Mouse (Mus musculus) hindbrain, embryonic 14.5 days (tissue): ENCODE measurements around the gene Scap. TPM values are rescaled to one million over a fixed set of nuclear protein-coding genes. Genes with fewer than 3 reads are reported as not detected.
A peak's percentile ranks its signal among the peaks of the same experiment; 100 is the strongest.
"Not testable (repeated sequence)": the region's sequence is repeated elsewhere in the genome, so short reads cannot be mapped to it uniquely, and the experiment has no call there.

Experiments
- ATAC-seq: fragments of 200-750 bp; cut with Nextera tagmentation; 2 replicates; pipeline ENCODE4 v1.8.0; 2017; ENCODE audit warnings: moderate number of reproducible peaks, mild to moderate bottlenecking, moderate TSS enrichment, moderate library complexity; ENCODE audit not compliant: low FRiP score
- DNase-seq: peaks from one replicate; pipeline ENCODE4 v3.0.0-alpha.2; 2015; ENCODE audit warnings: low spot score
- H3K27ac ChIP-seq: fragments of 300-500 bp; sonication (generic); 2 replicates; pipeline ENCODE4 v1.5.1; 2014; ENCODE audit warnings: mild to moderate bottlenecking, moderate library complexity
- H3K27me3 ChIP-seq: fragments of 300-500 bp; sonication (generic); 2 replicates; pipeline ENCODE4 v1.6.1; 2014; ENCODE audit warnings: mild to moderate bottlenecking, low read length, mixed read lengths; ENCODE audit not compliant: control insufficient read depth, insufficient read depth
- H3K36me3 ChIP-seq: fragments of 300-500 bp; sonication (generic); replicated peaks from 2 replicates; pipeline ENCODE4 v1.6.1; 2014; ENCODE audit not compliant: control insufficient read depth, insufficient read depth
- H3K4me1 ChIP-seq: fragments of 300-500 bp; sonication (generic); replicated peaks from 2 replicates; pipeline ENCODE4 v1.6.1; 2014; ENCODE audit warnings: antibody characterized with exemption, low read length, mixed read lengths; ENCODE audit not compliant: control insufficient read depth, insufficient read depth
- H3K4me2 ChIP-seq: fragments of 300-500 bp; sonication (generic); replicated peaks from 2 replicates; pipeline ENCODE4 v1.6.1; 2014; ENCODE audit warnings: mild to moderate bottlenecking, moderate library complexity
- H3K4me3 ChIP-seq: fragments of 300-500 bp; sonication (generic); replicated peaks from 2 replicates; pipeline ENCODE4 v1.5.1; 2014; ENCODE audit warnings: mild to moderate bottlenecking, low read length
- H3K9ac ChIP-seq: fragments of 300-500 bp; sonication (generic); 2 replicates; pipeline ENCODE4 v1.6.1; 2014
- H3K9me3 ChIP-seq: fragments of 300-500 bp; sonication (generic); 2 replicates; pipeline ENCODE4 v1.6.1; 2016; ENCODE audit warnings: low read length; ENCODE audit not compliant: control insufficient read depth
- WGBS: fragments of 180-500 bp; shearing (Covaris S2); extraction: QIAGEN DNeasy Blood & Tissue Kit; methylation state at CpG from one replicate; pipeline ENCODE4 v1.1.7; 2014; 5-methylcytosine and 5-hydroxymethylcytosine counted together
- polyA plus RNA-seq: library from polyadenylated mRNA; unstranded; fragments of >200 nt; fragmentation: Nextera tagmentation; extraction: Ambion mirVana; gene quantifications from 2 replicates; pipeline ENCODE4 v1.2.1, GENCODE M21; 2014

Scap gene
- polyA plus RNA-seq, 1 experiment from 2014 or later: 53.5 TPM

- H3K9ac ChIP-seq: no peak overlapping the region
- H3K27me3 ChIP-seq: no peaks in the 10 kb centered on the region
- H3K4me3 ChIP-seq: no peak overlapping the region
- no peaks in the 10 kb centered on the region for H3K9me3 ChIP-seq
- no peak overlapping the region for H3K4me2 ChIP-seq
- H3K36me3 ChIP-seq: peaks cover 99% of the 10 kb centered on the region
- DNase-seq: no peak
- H3K27ac ChIP-seq: no peak overlapping the region
- no peaks in the 10 kb centered on the region for H3K4me1 ChIP-seq
- no peak for ATAC-seq
- WGBS: 97% methylated on average over 7 of the region's 7 CpGs
Observed at GRCm38 (mm10) chr9:110388011-110388410, 54.9 kb downstream of the Scap start.

- ATAC-seq: no peak
- Histone ChIP-seq H3K9ac (no peak overlapping the region), H3K36me3 (peaks cover 99% of the 10 kb centered on the region), H3K4me1 (no peaks in the 10 kb centered on the region), H3K4me3 (no peak overlapping the region), H3K27me3 (no peaks in the 10 kb centered on the region), H3K4me2 (no peak overlapping the region), H3K9me3 (no peaks in the 10 kb centered on the region), H3K27ac (no peak overlapping the region)
- 93% methylated on average over 3 of the region's 3 CpGs for WGBS
- no peak for DNase-seq
Observed at GRCm38 (mm10) chr9:110390843-110391242, 57.8 kb downstream of the Scap start.

GRCm38 (mm10) chr9:110393295-110393694 lies 60.2 kb downstream of the Scap start:
- Histone ChIP-seq H3K4me3 (no peak overlapping the region), H3K27me3 (no peaks in the 10 kb centered on the region), H3K4me2 (no peak overlapping the region), H3K27ac (no peak overlapping the region), H3K36me3 (peaks cover 89% of the 10 kb centered on the region), H3K9me3 (no peaks in the 10 kb centered on the region), H3K9ac (no peak overlapping the region), H3K4me1 (no peaks in the 10 kb centered on the region)
- DNase-seq (no peak), ATAC-seq (no peak)
- 89% methylated on average over 4 of the region's 4 CpGs for WGBS

GRCm38 (mm10) chr9:110400650-110401049 lies 67.6 kb downstream of the Scap start:
- DNase-seq (no peak), ATAC-seq (no peak)
- Histone ChIP-seq H3K27ac (no peak overlapping the region), H3K36me3 (peaks cover 39% of the 10 kb centered on the region), H3K27me3 (no peaks in the 10 kb centered on the region), H3K9ac (no peak overlapping the region), H3K4me2 (no peak overlapping the region), H3K9me3 (no peaks in the 10 kb centered on the region), H3K4me3 (no peak overlapping the region), H3K4me1 (peaks cover under 1% of the 10 kb centered on the region)
- WGBS: 92% methylated on average over 5 of the region's 5 CpGs

GRCm38 (mm10) chr9:110402731-110403130 lies 69.6 kb downstream of the Scap start:
- Histone ChIP-seq H3K4me1 (peaks cover 16% of the 10 kb centered on the region), H3K27me3 (no peaks in the 10 kb centered on the region), H3K4me2 (no peak overlapping the region), H3K27ac (no peak overlapping the region), H3K9me3 (no peaks in the 10 kb centered on the region), H3K4me3 (no peak overlapping the region), H3K36me3 (peaks cover 22% of the 10 kb centered on the region; the same call in 1 of the 2 replicates), H3K9ac (no peak overlapping the region)
- WGBS: 100% methylated on average over 2 of the region's 2 CpGs
- ATAC-seq (no peak), DNase-seq (no peak)

- H3K27ac ChIP-seq, H3K9me3 ChIP-seq, H3K9ac ChIP-seq, ATAC-seq, H3K27me3 ChIP-seq, H3K4me3 ChIP-seq, H3K4me2 ChIP-seq, DNase-seq: not testable (repeated sequence)
- Histone ChIP-seq H3K36me3 (peaks cover 22% of the 10 kb centered on the region; the same call in 1 of the 2 replicates), H3K4me1 (peaks cover 16% of the 10 kb centered on the region)
- WGBS: 90% methylated on average over 4 of the region's 4 CpGs
Observed at GRCm38 (mm10) chr9:110403240-110403639, 70.2 kb downstream of the Scap start.

- no peaks in the 10 kb centered on the region for H3K27me3 ChIP-seq
- DNase-seq (peak; percentile 29), ATAC-seq (peak; percentile 58)
- no peaks in the 10 kb centered on the region for H3K9me3 ChIP-seq
- WGBS: 1% methylated on average over 40 of the region's 41 CpGs
- H3K4me1 ChIP-seq: peaks cover 16% of the 10 kb centered on the region
- H3K4me3 ChIP-seq: peak overlapping the region; percentile 80
- peak overlapping the region; percentile 88 for H3K27ac ChIP-seq
- H3K4me2 ChIP-seq: peak overlapping the region; percentile 89
- peak overlapping the region; percentile 89 for H3K9ac ChIP-seq
- H3K36me3 ChIP-seq: 0 out of 2 replicates have a peak, but pooled peaks cover 8% of the 10 kb centered on the region
Observed at GRCm38 (mm10) chr9:110407311-110408098, 74.4 kb downstream of the Scap start.

- DNase-seq: peak; percentile 98
- no peaks in the 10 kb centered on the region for H3K27me3 ChIP-seq
- H3K9ac ChIP-seq: peak within 1 kb of the TSS; percentile 89
- H3K27ac ChIP-seq: peak within 1 kb of the TSS; percentile 88
- peak within 1 kb of the TSS; percentile 80 for H3K4me3 ChIP-seq
- WGBS: under 1% methylated on average over 39 of the region's 39 CpGs
- H3K36me3 ChIP-seq: 0 out of 2 replicates have a peak, but pooled peaks cover 8% of the 10 kb centered on the region
- ATAC-seq: peak; percentile 95
- peaks cover 16% of the 10 kb centered on the region for H3K4me1 ChIP-seq
- no peaks in the 10 kb centered on the region for H3K9me3 ChIP-seq
- H3K4me2 ChIP-seq: peak within 1 kb of the TSS; percentile 89
Observed at GRCm38 (mm10) chr9:110408099-110408773, 75.1 kb downstream of the Scap start, which contains the start of gene Ptpn23. TSS of gene Ptpn23 (minus strand) at chr9:110408213.
